Mouse (Mus musculus) spleen, adult 2 months (tissue): Measurements from ENCODE around the gene Arih2.
A peak's percentile ranks its signal among the peaks of the same experiment; 100 is the strongest.

Source experiments
- CTCF ChIP-seq: fragments of 200-500 bp; IDR thresholded peaks from 2 replicates; pipeline ENCODE4 v1.5.1; 2011; ENCODE audit warnings: mild to moderate bottlenecking, inconsistent platforms; ENCODE audit not compliant: insufficient read depth, insufficient read length, insufficient replicate concordance; ENCODE audit errors: extremely low read depth
- POLR2A ChIP-seq: fragments of 200-500 bp; IDR thresholded peaks from 2 replicates; pipeline ENCODE4 v1.6.1; 2011; ENCODE audit warnings: low read depth, low read length, inconsistent platforms

- peak; percentile 94 for TF ChIP-seq CTCF
- TF ChIP-seq POLR2A = peak; percentile 98
These were observed 82.1 kb downstream of the Arih2 start, which contains the start of gene Ndufaf3 for GRCm38 (mm10) chr9:108566815-108567776.
